Mouse (Mus musculus) brain, embryonic 14.5 days (tissue): ENCODE results near the gene C1qb. TPM values are rescaled to one million over a fixed set of nuclear protein-coding genes. Genes with fewer than 3 reads are reported as not detected.

Source experiments
- DNase-seq: peaks from one replicate; pipeline ENCODE4 v3.0.0-alpha.2; 2011; ENCODE audit warnings: low read depth
- CTCF ChIP-seq: fragments of 200-500 bp; IDR thresholded peaks from 2 replicates; pipeline ENCODE4 v1.5.1; 2012; ENCODE audit warnings: inconsistent platforms, mild to moderate bottlenecking, moderate library complexity, borderline replicate concordance; ENCODE audit not compliant: insufficient read depth, insufficient read length; ENCODE audit errors: extremely low read depth
- POLR2A ChIP-seq: fragments of 200-500 bp; IDR thresholded peaks from 2 replicates; pipeline ENCODE4 v1.6.1; 2012; ENCODE audit warnings: mild to moderate bottlenecking, inconsistent platforms, borderline replicate concordance; ENCODE audit not compliant: poor library complexity, insufficient read depth, insufficient read length, severe bottlenecking; ENCODE audit errors: extremely low read depth
- polyA plus RNA-seq: library from polyadenylated mRNA; depleted of rRNA; stranded (reverse); fragments of >200 nt; gene quantifications from 2 replicates; pipeline ENCODE4 v1.2.3, GENCODE M21; 2012

Gene C1qb
- polyA plus RNA-seq, 1 experiment = 27.5 TPM

GRCm38 (mm10) chr4:136864751-136865470 lies 21.1 kb downstream of the C1qb start:
- peak; percentile 88 for DNase-seq

GRCm38 (mm10) chr4:136863517-136863916 lies 22.5 kb downstream of the C1qb start:
- DNase-seq = no peak
- TF ChIP-seq POLR2A (no peak), CTCF (no peak)

More at GRCm38 (mm10) chr4:136864751-136865470, 21.1 kb downstream of the C1qb start:
- TF ChIP-seq CTCF (no peak), POLR2A (no peak)

- TF ChIP-seq CTCF (no peak), POLR2A (no peak)
- DNase-seq = no peak
Measured at GRCm38 (mm10) chr4:136862411-136862810, 23.6 kb downstream of the C1qb start.

- DNase-seq = peak; percentile 84
- no peak for TF ChIP-seq CTCF
- no peak for TF ChIP-seq POLR2A
Measured at GRCm38 (mm10) chr4:136861806-136862205, 24.2 kb downstream of the C1qb start.

GRCm38 (mm10) chr4:136860022-136860421 lies 26.0 kb downstream of the C1qb start:
- no peak for DNase-seq
- TF ChIP-seq POLR2A (no peak), CTCF (peak; percentile 40; the same call in 1 of the 2 replicates)

- DNase-seq = no peak
- TF ChIP-seq POLR2A (no peak), CTCF (peak; percentile 52)
Measured at GRCm38 (mm10) chr4:136855081-136855480, 30.9 kb downstream of the C1qb start.

- no peak for DNase-seq
- no peak for TF ChIP-seq CTCF
Measured at GRCm38 (mm10) chr4:136852989-136853388, 33.0 kb downstream of the C1qb start.

GRCm38 (mm10) chr4:136852119-136852518 lies 33.9 kb downstream of the C1qb start:
- no peak for TF ChIP-seq CTCF
- no peak for TF ChIP-seq POLR2A
- DNase-seq = no peak

GRCm38 (mm10) chr4:136848565-136848964 lies 37.4 kb downstream of the C1qb start:
- no peak for DNase-seq
- TF ChIP-seq POLR2A (no peak), CTCF (no peak)

GRCm38 (mm10) chr4:136847166-136847565 lies 38.8 kb downstream of the C1qb start:
- TF ChIP-seq CTCF = no peak
- no peak for TF ChIP-seq POLR2A
- DNase-seq = peak; percentile 61

- TF ChIP-seq CTCF = no peak
- no peak for TF ChIP-seq POLR2A
- no peak for DNase-seq
Measured at GRCm38 (mm10) chr4:136842802-136843201, 43.2 kb downstream of the C1qb start.

- TF ChIP-seq POLR2A = no peak
- TF ChIP-seq CTCF = no peak
- DNase-seq = no peak
Measured at GRCm38 (mm10) chr4:136842033-136842432, 44.0 kb downstream of the C1qb start.

GRCm38 (mm10) chr4:136841056-136841455 lies 44.9 kb downstream of the C1qb start:
- no peak for TF ChIP-seq POLR2A
- peak; percentile 89 for TF ChIP-seq CTCF
- peak; percentile 91 for DNase-seq

- peak; percentile 73 for DNase-seq
Measured at GRCm38 (mm10) chr4:136838462-136838861, 47.5 kb downstream of the C1qb start.

GRCm38 (mm10) chr4:136838026-136838425 lies 48.0 kb downstream of the C1qb start:
- DNase-seq = peak; percentile 72
- TF ChIP-seq POLR2A (no peak), CTCF (no peak)

More at GRCm38 (mm10) chr4:136838462-136838861, 47.5 kb downstream of the C1qb start:
- TF ChIP-seq CTCF (no peak), POLR2A (no peak)

GRCm38 (mm10) chr4:136836387-136836931 lies 49.5 kb downstream of the C1qb start:
- TF ChIP-seq POLR2A = 0 out of 2 replicates have a peak, but pooled peaks have one; percentile 4
- TF ChIP-seq CTCF = no peak
- peak; percentile 95 for DNase-seq
